Mouse (Mus musculus) ES-Bruce4 (cell line): ENCODE results near the gene Spc24. TPM values are rescaled to one million over a fixed set of nuclear protein-coding genes. Genes with fewer than 3 reads are reported as not detected.
A peak's percentile ranks its signal among the peaks of the same experiment; 100 is the strongest.

Source experiments
- H3K27ac ChIP-seq: 2 replicates; pipeline ENCODE4 v1.5.1; 2012; ENCODE audit warnings: low read length, inconsistent platforms; ENCODE audit not compliant: insufficient read depth
- H3K27me3 ChIP-seq: 2 replicates; pipeline ENCODE4 v1.6.1; 2012; ENCODE audit warnings: mild to moderate bottlenecking, low read length, inconsistent platforms; ENCODE audit not compliant: control insufficient read depth, poor library complexity, insufficient read depth, severe bottlenecking
- H3K36me3 ChIP-seq: 2 replicates; pipeline ENCODE4 v1.6.1; 2012; ENCODE audit warnings: inconsistent platforms, mild to moderate bottlenecking, low read length, moderate library complexity; ENCODE audit not compliant: control insufficient read depth, poor library complexity, insufficient read depth, severe bottlenecking
- H3K4me1 ChIP-seq: one replicate; pipeline ENCODE4 v1.8.1; 2011; ENCODE audit warnings: low read length; ENCODE audit not compliant: control insufficient read depth, insufficient read depth
- H3K4me3 ChIP-seq: 2 replicates; pipeline ENCODE4 v1.5.1; 2011; ENCODE audit warnings: low read depth, mild to moderate bottlenecking, low read length
- H3K9ac ChIP-seq: 2 replicates; pipeline ENCODE4 v1.6.1; 2012; ENCODE audit warnings: low read depth, mild to moderate bottlenecking, inconsistent platforms; ENCODE audit not compliant: poor library complexity, severe bottlenecking
- H3K9me3 ChIP-seq: replicated peaks from 2 replicates; pipeline ENCODE4 v1.6.1; 2012; ENCODE audit warnings: mild to moderate bottlenecking, low read length, inconsistent platforms; ENCODE audit not compliant: control insufficient read depth, poor library complexity, insufficient read depth, severe bottlenecking
- CTCF ChIP-seq: IDR thresholded peaks from one replicate; pipeline ENCODE4 v1.8.1; 2011; ENCODE audit warnings: low read depth, low read length
- EP300 ChIP-seq: IDR thresholded peaks from 2 replicates; pipeline ENCODE4 v1.6.1; 2011; ENCODE audit warnings: low read depth, low read length; ENCODE audit not compliant: insufficient read depth
- POLR2A ChIP-seq: IDR thresholded peaks from one replicate; pipeline ENCODE4 v1.8.1; 2011; ENCODE audit warnings: low read length; ENCODE audit not compliant: insufficient read depth
- polyA plus RNA-seq: library from polyadenylated mRNA; stranded (reverse); fragments of >200 nt; gene quantifications from 2 replicates; pipeline ENCODE4 v1.2.4, GENCODE M21; 2011; ENCODE audit warnings: low read depth; ENCODE audit not compliant: missing spikeins, insufficient read depth, insufficient read length

Gene Spc24
- polyA plus RNA-seq, 1 experiment: 62.5 TPM

- peaks cover 25% of the 10 kb centered on the region for H3K36me3 ChIP-seq
- H3K27me3 ChIP-seq: no peaks in the 10 kb centered on the region
- no peak overlapping the region for H3K27ac ChIP-seq
- TF ChIP-seq POLR2A (no peak), EP300 (no peak), CTCF (no peak)
- peaks cover 2% of the 10 kb centered on the region for H3K4me1 ChIP-seq
- no peaks in the 10 kb centered on the region for H3K9me3 ChIP-seq
- no peak overlapping the region for H3K9ac ChIP-seq
- H3K4me3 ChIP-seq: no peak overlapping the region
Measured at GRCm38 (mm10) chr9:21801591-21801990, 41.5 kb upstream of the Spc24 start.

GRCm38 (mm10) chr9:21801121-21801520 is 41.0 kb upstream of the Spc24 start:
- Histone ChIP-seq H3K4me1 (peaks cover 2% of the 10 kb centered on the region), H3K36me3 (peaks cover 25% of the 10 kb centered on the region), H3K27me3 (no peaks in the 10 kb centered on the region), H3K4me3 (no peak overlapping the region), H3K9me3 (no peaks in the 10 kb centered on the region), H3K27ac (peak overlapping the region; percentile 39; the same call in 1 of the 2 replicates), H3K9ac (no peak overlapping the region)
- TF ChIP-seq EP300 (no peak), CTCF (no peak), POLR2A (no peak)

- peak overlapping the region; percentile 72 for H3K27ac ChIP-seq
- no peaks in the 10 kb centered on the region for H3K9me3 ChIP-seq
- TF ChIP-seq CTCF (no peak), EP300 (no peak), POLR2A (no peak)
- H3K9ac ChIP-seq: no peak overlapping the region
- no peaks in the 10 kb centered on the region for H3K27me3 ChIP-seq
- peaks cover 34% of the 10 kb centered on the region for H3K36me3 ChIP-seq
- peaks cover 5% of the 10 kb centered on the region for H3K4me1 ChIP-seq
- peak overlapping the region; percentile 81 for H3K4me3 ChIP-seq
Measured at GRCm38 (mm10) chr9:21799010-21799350, 38.9 kb upstream of the Spc24 start.

- Histone ChIP-seq H3K4me1 (peaks cover 5% of the 10 kb centered on the region), H3K27me3 (no peaks in the 10 kb centered on the region), H3K36me3 (peaks cover 39% of the 10 kb centered on the region), H3K9me3 (no peaks in the 10 kb centered on the region), H3K27ac (peak within 1 kb of the TSS; percentile 72), H3K4me3 (peak within 1 kb of the TSS; percentile 81), H3K9ac (peak within 1 kb of the TSS; percentile 74)
- TF ChIP-seq EP300 (no peak), POLR2A (peak; percentile 91), CTCF (no peak)
Measured at GRCm38 (mm10) chr9:21798345-21799009, 38.4 kb upstream of the Spc24 start, which contains the start of gene Kank2. Kank2 (minus strand) TSS chr9:21798744.

GRCm38 (mm10) chr9:21797921-21798344 is 37.8 kb upstream of the Spc24 start:
- H3K4me3 ChIP-seq: peak overlapping the region; percentile 81
- peak overlapping the region; percentile 74 for H3K9ac ChIP-seq
- H3K9me3 ChIP-seq: no peaks in the 10 kb centered on the region
- TF ChIP-seq POLR2A (no peak), EP300 (0 out of 2 replicates have a peak, but pooled peaks have one; percentile 21)
- peaks cover 5% of the 10 kb centered on the region for H3K4me1 ChIP-seq
- no peaks in the 10 kb centered on the region for H3K27me3 ChIP-seq
- H3K27ac ChIP-seq: peak overlapping the region; percentile 40
- H3K36me3 ChIP-seq: peaks cover 40% of the 10 kb centered on the region

GRCm38 (mm10) chr9:21796919-21797318 is 36.8 kb upstream of the Spc24 start:
- Histone ChIP-seq H3K27ac (no peak overlapping the region), H3K9ac (peak overlapping the region; percentile 74), H3K36me3 (peaks cover 33% of the 10 kb centered on the region), H3K4me1 (peaks cover 5% of the 10 kb centered on the region), H3K9me3 (no peaks in the 10 kb centered on the region), H3K27me3 (no peaks in the 10 kb centered on the region), H3K4me3 (peak overlapping the region; percentile 81)
- no peak for TF ChIP-seq POLR2A
- no peak for TF ChIP-seq CTCF
